Mouse (Mus musculus) ZHBTc4 (cell line): ENCODE results near the gene Hhip.

Experiments
- DNase-seq: peaks from one replicate; pipeline ENCODE4 v3.0.0-alpha.2; 2011; ENCODE audit warnings: low read depth, low spot score

The Hhip gene

GRCm38 (mm10) chr8:80057198-80058174 lies at the start of gene Hhip:
TSS of gene Hhip (minus strand) at chr8:80058006.
- DNase-seq, result peak; percentile 49

DNA sequence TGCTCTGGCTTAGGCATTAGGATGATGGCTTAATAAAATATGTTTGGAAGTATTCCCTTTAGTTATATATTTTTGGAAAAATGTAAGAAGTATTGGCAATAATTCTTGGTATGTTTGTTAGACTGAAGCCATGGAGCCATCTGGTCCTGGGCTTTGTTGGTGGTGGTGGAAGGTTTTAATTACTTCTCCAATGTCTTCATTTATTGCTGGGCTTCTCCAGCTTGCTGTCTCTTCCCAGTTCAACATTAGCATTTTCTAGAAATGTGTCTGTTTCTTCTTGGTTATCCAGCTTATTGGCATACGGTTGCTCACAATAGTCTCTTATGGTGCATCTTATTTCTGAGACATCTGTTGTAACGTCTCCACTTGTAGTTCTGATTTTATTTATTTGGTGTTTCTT lies 29.2 kb upstream of the Hhip start:
- DNase-seq, result no peak

DNA sequence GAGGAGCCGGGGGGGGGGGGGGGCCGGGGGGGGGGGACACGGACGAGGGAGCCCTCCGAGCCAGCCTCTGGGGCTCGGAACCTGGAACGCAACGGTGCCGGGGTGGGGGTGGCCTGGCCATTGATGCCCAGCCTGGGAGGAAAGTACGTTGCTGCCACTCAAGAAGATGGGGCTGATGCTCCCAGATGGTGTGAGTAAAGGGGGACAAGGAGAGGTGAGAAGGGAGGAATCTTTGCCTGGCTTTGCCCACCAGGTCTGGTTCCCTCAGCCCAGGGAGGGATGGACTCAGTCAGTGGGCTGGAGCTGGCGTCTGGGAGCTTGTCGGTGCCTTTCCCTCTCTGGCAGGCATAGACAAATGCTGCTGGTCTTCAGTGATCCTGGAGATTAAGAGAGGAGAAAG lies 387 bp upstream of the Hhip start:
- peak; percentile 9 for DNase-seq

- no peak for DNase-seq
Measured at GRCm38 (mm10) chr8:80056331-80057070, 1.3 kb downstream of the Hhip start.

GRCm38 (mm10) chr8:80055777-80056176 lies 2.0 kb downstream of the Hhip start:
- DNase-seq, result peak; percentile 12

DNA sequence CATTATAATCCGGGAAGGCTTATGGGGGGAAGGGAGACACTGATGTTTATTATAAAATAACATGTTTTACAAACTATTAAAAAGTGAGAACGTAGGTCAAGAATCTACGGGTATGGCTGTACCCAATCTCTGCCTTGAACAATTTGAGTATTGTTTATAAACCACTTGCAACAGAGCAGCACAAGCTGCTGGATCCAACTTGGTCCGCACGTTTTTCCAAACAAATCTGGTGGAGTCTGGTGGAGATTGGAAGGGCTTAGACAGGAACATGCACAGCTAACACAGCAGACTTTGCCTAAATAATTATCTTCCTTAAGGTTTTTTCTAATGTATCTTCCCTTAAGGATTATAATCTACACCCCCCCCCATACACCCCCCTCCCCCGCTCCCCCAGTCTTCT lies 2.7 kb downstream of the Hhip start:
- no peak for DNase-seq

DNA sequence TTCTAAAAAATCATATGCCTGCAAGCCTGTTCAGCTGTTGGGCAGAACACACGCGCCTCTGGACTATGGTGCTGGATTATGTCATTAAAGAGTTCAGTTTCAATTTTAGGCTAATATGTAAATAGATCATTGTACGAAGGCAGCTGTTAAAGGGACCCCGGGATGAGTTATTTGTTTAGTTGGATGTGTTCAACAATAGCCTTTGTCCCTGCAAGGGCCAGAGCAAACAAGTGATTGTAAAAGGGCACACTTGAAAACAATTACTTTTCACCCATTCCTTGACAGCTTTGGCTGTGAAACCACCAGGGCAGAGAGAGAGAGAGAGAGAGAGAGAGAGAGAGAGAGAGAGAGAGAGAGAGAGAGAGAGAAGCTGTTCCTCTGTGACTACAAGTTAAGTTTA lies 3.6 kb downstream of the Hhip start:
- no peak for DNase-seq

DNA sequence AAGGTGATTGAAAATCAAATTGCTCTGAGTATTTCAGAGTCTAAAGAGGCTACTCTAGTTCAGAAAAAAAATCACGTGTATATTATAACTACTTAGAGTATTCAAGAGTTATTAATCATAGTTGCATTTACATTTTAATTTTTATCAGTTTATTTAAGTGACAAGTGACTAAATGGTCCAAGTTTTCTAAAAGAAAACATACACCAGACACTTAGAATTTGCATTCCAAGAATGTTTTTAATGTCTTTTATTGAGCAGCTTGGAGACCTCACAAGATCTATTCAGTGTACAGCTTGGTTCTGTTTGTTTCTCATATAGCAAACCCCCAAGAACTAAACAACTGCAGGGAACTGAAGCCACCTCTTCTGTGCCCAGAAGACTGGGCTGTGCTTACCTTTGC lies 5.0 kb downstream of the Hhip start:
- no peak for DNase-seq

GRCm38 (mm10) chr8:80051494-80051893 lies 6.3 kb downstream of the Hhip start:
- DNase-seq, result no peak

DNA sequence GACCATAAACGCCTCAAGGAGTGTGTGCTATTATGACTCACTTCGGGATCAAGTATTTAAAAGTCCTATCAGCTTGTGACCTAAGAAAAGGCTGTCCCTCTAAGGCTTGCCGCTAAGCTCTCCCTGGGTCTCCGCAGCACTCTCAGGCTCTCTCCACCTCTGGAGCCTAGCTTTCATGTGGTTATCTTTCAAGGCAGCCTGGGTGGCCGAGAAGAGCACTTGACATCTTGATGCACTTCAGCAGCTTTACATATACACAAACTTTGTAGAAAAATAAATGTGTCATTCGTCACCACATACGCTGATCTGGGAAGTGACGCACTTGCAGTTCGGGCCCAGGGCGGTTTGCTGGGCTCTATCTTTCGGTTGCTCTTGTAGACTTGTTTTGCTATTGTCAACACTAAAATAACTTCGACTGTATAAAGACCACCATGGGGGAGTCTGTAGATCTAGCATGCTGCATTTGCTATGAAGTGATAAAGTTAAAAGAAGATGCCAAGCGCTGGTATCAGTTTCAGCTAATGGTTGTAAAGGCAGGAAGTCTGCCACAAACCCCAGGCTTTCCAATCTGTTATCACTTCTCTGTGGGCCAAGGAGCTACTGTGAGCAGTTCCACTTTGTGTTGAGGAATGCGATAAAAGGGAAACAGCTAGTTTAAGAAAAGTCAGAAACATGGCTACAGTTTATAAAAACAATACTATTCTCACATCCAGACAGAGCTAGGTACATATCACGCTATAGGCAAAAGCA lies 8.4 kb downstream of the Hhip start:
- no peak for DNase-seq

- no peak for DNase-seq
Measured at GRCm38 (mm10) chr8:80048256-80048655, 9.6 kb downstream of the Hhip start.

GRCm38 (mm10) chr8:80037644-80038253 lies 20.1 kb downstream of the Hhip start:
- no peak for DNase-seq

DNA sequence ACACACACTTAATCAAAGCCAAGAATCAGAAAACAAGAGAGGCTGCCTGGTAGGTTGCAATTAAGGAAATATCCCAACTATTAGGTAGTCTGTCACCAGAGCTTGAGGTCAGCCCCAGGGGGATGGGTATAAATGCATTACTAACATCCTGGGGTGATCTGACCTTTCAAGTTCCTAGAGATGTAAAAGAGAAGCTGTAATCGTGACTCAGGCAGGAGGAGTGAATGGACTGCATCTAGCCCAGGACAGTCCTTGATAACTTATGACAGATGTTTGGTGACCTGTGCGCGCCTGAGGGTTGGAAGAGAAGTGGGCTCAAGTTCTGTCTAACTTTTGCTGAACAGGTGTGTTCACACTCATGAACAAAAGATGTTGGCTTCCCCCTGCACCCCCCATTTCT lies 25.2 kb downstream of the Hhip start:
- no peak for DNase-seq

DNA sequence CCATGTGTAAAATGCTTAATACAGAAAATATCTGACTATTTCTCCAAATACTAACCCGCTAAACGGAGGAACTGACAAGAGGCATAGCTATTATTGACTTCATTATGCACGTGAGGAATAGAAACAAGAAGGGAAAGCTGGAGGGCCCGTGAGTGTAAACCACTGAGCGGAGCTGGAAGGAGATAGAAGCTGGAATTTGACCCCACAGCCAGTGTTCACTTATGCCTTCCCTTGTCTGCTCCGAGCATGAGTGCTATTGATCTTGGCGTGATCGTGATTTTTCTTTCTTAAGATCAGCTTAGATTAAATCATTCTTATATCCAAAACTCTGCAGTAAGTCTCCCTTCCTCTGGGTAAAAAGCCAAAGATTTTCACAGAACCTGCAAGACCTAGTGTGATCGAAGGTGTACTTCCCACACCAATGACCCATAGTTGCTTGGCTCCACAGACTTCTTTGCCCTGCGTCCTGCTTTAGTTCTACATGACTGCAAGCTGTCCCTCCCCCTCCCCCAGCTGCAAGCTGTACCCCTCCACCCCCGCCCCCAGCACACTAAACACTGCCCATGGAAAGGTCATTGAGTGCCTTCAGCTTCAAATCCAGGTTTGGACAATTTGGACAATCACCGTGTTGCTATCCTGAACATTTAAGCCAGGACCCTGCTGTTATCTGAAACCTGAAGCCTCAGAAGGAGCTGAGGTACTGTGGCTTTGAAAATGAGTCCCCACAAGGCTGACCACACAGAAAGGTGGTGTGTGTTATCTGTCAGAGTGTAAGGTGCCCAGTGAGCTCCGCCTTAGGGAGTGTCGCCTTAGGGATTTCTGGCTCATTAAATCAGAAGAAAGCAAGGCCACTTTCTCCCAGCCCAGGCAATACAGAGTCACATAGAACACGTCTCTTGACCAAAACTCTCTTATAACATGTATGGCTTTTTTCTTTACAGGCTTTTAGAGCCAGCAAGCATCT lies 26.2 kb downstream of the Hhip start:
- DNase-seq, result peak; percentile 11

DNA sequence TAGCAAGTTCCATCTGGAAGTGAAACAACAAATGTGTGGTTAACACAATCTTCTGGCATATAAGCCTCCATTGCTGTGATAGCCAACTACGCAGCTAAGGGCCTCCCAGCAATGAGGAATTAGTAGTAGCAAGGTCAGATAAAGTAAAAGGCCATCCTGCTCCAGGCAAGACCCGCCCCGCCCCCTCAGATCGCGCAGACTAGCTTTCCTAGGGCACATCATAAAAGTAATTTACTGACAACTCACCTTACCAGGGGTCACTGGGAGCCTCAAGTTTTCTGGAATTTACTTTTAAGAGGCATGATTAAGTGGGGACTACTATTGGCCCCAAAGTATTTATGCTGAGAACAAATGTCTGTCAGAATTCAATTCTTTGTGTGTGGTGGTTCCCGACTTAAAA lies 28.2 kb downstream of the Hhip start:
- DNase-seq, result no peak

GRCm38 (mm10) chr8:80020469-80020868 lies 37.3 kb downstream of the Hhip start:
- DNase-seq, result no peak

- DNase-seq, result no peak
Measured at GRCm38 (mm10) chr8:80015818-80016217, 42.0 kb downstream of the Hhip start.

- DNase-seq, result no peak
Measured at GRCm38 (mm10) chr8:80004421-80004820, 53.4 kb downstream of the Hhip start.

GRCm38 (mm10) chr8:80002313-80002712 lies 55.5 kb downstream of the Hhip start:
- DNase-seq, result no peak

DNA sequence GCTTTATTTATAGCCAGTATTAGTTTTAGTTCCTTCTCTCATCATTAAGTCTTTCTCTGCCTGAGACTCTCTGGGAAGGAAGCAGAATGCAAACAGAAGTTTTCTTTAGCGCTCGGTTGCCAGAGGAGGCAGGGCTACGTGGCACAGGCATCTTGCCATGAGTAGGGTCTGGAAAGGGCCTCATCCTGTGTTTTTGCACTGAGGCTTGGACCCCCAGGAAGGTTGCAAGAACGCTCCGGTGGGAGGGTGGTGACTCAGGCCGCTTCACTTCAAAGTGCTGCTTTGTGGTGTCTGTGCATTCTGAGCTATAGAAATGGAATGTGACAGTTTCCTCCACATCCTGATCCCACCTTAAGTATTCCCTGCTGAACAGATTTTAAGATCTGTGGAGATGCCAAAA lies 62.7 kb downstream of the Hhip start:
- no peak for DNase-seq
